Comparison of ENCODE assay signal across 14 mouse cellular contexts in genomic region chr10:120825594-120825993, GRCm38 (mm10).
DNase-seq lines count a peak whose midpoint lies in the region; ATAC-seq and TF ChIP-seq lines count a peak whose summit lies in the region.
"Had no signal": no experiment of that assay in that cellular context is flagged by ENCODE, and none has a peak within 500 bp of the region (broad histone marks: within the 10 kb centered on the region; RNA-seq: fewer than 3 reads in every experiment).

No protein-coding gene starts in this region.

- H3K36me3 ChIP-seq in hindbrain, embryonic 15.5 days = no peaks in the 10 kb centered on the region
- H3K36me3 ChIP-seq in hindbrain, embryonic 10.5 days = no peaks in the 10 kb centered on the region
- no peaks in the 10 kb centered on the region for H3K36me3 ChIP-seq in embryonic facial prominence, embryonic 14.5 days (ENCODE audit: control insufficient read depth, insufficient read depth, low read length)
- no peaks in the 10 kb centered on the region for H3K36me3 ChIP-seq in neural tube, embryonic 14.5 days (ENCODE audit: control insufficient read depth, insufficient read depth, low read length)
- H3K36me3 ChIP-seq: embryonic facial prominence, embryonic 12.5 days; limb, embryonic 15.5 days had no signal

- ATAC-seq in hindbrain, embryonic 15.5 days (ENCODE audit: low FRiP score, low read depth) = no peak
- ATAC-seq in embryonic facial prominence, embryonic 14.5 days (ENCODE audit: low read depth) = no peak
- ATAC-seq in neural tube, embryonic 14.5 days (ENCODE audit: low read depth) = no peak; the same call in 1 of the 2 replicates
- ATAC-seq: intestine, postnatal 0 days had no signal

- peaks cover 5% of the 10 kb centered on the region for H3K4me1 ChIP-seq in hindbrain, embryonic 15.5 days (replicated peaks)
- peaks cover 21% of the 10 kb centered on the region for H3K4me1 ChIP-seq in hindbrain, embryonic 10.5 days (replicated peaks)
- peaks cover 6% of the 10 kb centered on the region for H3K4me1 ChIP-seq in embryonic facial prominence, embryonic 14.5 days (ENCODE audit: control insufficient read depth, insufficient read depth, low read length)
- H3K4me1 ChIP-seq in neural tube, embryonic 14.5 days (ENCODE audit: control insufficient read depth, insufficient read depth, low read length) = 0 out of 2 replicates have a peak, but pooled peaks cover 3% of the 10 kb centered on the region
- H3K4me1 ChIP-seq in cerebellum, adult 2 months (ENCODE audit: control insufficient read depth, insufficient read depth, low read length) = no peaks in the 10 kb centered on the region

- H3K9me3 ChIP-seq in hindbrain, embryonic 15.5 days = no peaks in the 10 kb centered on the region
- H3K9me3 ChIP-seq in hindbrain, embryonic 10.5 days = no peaks in the 10 kb centered on the region
- no peaks in the 10 kb centered on the region for H3K9me3 ChIP-seq in embryonic facial prominence, embryonic 14.5 days (ENCODE audit: control insufficient read depth, low read length)
- no peaks in the 10 kb centered on the region for H3K9me3 ChIP-seq in neural tube, embryonic 14.5 days (ENCODE audit: control insufficient read depth, low read length)
- H3K9me3 ChIP-seq: embryonic facial prominence, embryonic 12.5 days; limb, embryonic 15.5 days had no signal

- TF ChIP-seq CTCF in cerebellum, adult 2 months (IDR thresholded peaks at IDR 0.05; ENCODE audit: borderline replicate concordance, insufficient read depth, low read depth, low read length) = no peak

- H3K9ac ChIP-seq in hindbrain, embryonic 15.5 days = no peak overlapping the region
- H3K9ac ChIP-seq in embryonic facial prominence, embryonic 14.5 days (ENCODE audit: low read depth, low read length) = no peak overlapping the region
- no peak overlapping the region for H3K9ac ChIP-seq in neural tube, embryonic 14.5 days (replicated peaks; ENCODE audit: low read depth, low read length)
- H3K9ac ChIP-seq: embryonic facial prominence, embryonic 12.5 days; limb, embryonic 15.5 days had no signal

- H3K4me2 ChIP-seq in hindbrain, embryonic 15.5 days = peak overlapping the region; percentile 2; the same call in 1 of the 2 replicates
- H3K4me2 ChIP-seq in embryonic facial prominence, embryonic 14.5 days (ENCODE audit: low read depth, low read length) = no peak overlapping the region
- H3K4me2 ChIP-seq in neural tube, embryonic 14.5 days (ENCODE audit: low read depth, low read length) = peak overlapping the region; percentile 3; the same call in 1 of the 2 replicates
- H3K4me2 ChIP-seq: embryonic facial prominence, embryonic 12.5 days; limb, embryonic 15.5 days had no signal

- no peak for TF ChIP-seq POLR2A in cerebellum, adult 2 months (IDR thresholded peaks at IDR 0.05; ENCODE audit: borderline replicate concordance, insufficient read depth, low read length)

- no peak overlapping the region for H3K4me3 ChIP-seq in hindbrain, embryonic 15.5 days
- H3K4me3 ChIP-seq in hindbrain, embryonic 10.5 days = no peak overlapping the region
- no peak overlapping the region for H3K4me3 ChIP-seq in embryonic facial prominence, embryonic 14.5 days (ENCODE audit: low read depth, low read length)
- no peak overlapping the region for H3K4me3 ChIP-seq in neural tube, embryonic 14.5 days (ENCODE audit: low read depth, low read length)
- H3K4me3 ChIP-seq in cerebellum, adult 2 months (replicated peaks; ENCODE audit: insufficient read depth, low read depth, low read length) = no peak overlapping the region
- H3K4me3 ChIP-seq: embryonic facial prominence, embryonic 12.5 days; limb, embryonic 15.5 days had no signal

- WGBS in hindbrain, embryonic 15.5 days = 29% methylated on average over 11 of the region's 11 CpGs
- 68% methylated on average over 11 of the region's 11 CpGs for WGBS in hindbrain, embryonic 10.5 days
- 56% methylated on average over 11 of the region's 11 CpGs for WGBS in embryonic facial prominence, embryonic 14.5 days
- WGBS in neural tube, embryonic 14.5 days = 19% methylated on average over 11 of the region's 11 CpGs
- 34% methylated on average over 11 of the region's 11 CpGs for WGBS in cerebellum, adult 2 months

- no peak overlapping the region for H3K27ac ChIP-seq in hindbrain, embryonic 15.5 days (replicated peaks)
- no peak overlapping the region for H3K27ac ChIP-seq in hindbrain, embryonic 10.5 days
- no peak overlapping the region for H3K27ac ChIP-seq in embryonic facial prominence, embryonic 14.5 days (replicated peaks; ENCODE audit: low read depth, low read length)
- H3K27ac ChIP-seq in neural tube, embryonic 14.5 days (ENCODE audit: low read depth, low read length) = no peak overlapping the region
- no peak overlapping the region for H3K27ac ChIP-seq in cerebellum, adult 2 months (ENCODE audit: insufficient read depth, low read length)
- H3K27ac ChIP-seq: limb, embryonic 15.5 days had no signal

- no peak for DNase-seq in hindbrain, embryonic 10.5 days (ENCODE audit: low spot score)
- peak; percentile 55 for DNase-seq in embryonic facial prominence, embryonic 14.5 days (ENCODE audit: low spot score)
- peak; percentile 18 for DNase-seq in mesoderm, embryonic 11.5 days (ENCODE audit: low read depth, low spot score)
- no peak for DNase-seq in thymus, adult 18-20 months
- DNase-seq in cerebellum, adult 2 months = no peak
- no peak for DNase-seq in spleen, postnatal 4 days (ENCODE audit: low spot score in 2 of 2)
- DNase-seq: adrenal gland, postnatal 25 days; kidney, postnatal 36 days; thymus, adult 2 months had no signal

- no peaks in the 10 kb centered on the region for H3K27me3 ChIP-seq in hindbrain, embryonic 15.5 days
- H3K27me3 ChIP-seq in hindbrain, embryonic 10.5 days (ENCODE audit: insufficient read depth, poor library complexity, severe bottlenecking) = no peaks in the 10 kb centered on the region
- H3K27me3 ChIP-seq in embryonic facial prominence, embryonic 14.5 days (replicated peaks; ENCODE audit: control insufficient read depth, insufficient read depth, low read length) = no peaks in the 10 kb centered on the region
- no peaks in the 10 kb centered on the region for H3K27me3 ChIP-seq in neural tube, embryonic 14.5 days (ENCODE audit: control insufficient read depth, insufficient read depth, low read length)
- no peaks in the 10 kb centered on the region for H3K27me3 ChIP-seq in cerebellum, adult 2 months (ENCODE audit: control insufficient read depth, insufficient read depth, low read length)
- H3K27me3 ChIP-seq: embryonic facial prominence, embryonic 12.5 days; limb, embryonic 15.5 days had no signal

Comparison
In these comparisons a context has a peak if more than half of its experiments do, and no peak if none do; other contexts are left out.
1. DNase-seq: peak in embryonic facial prominence, embryonic 14.5 days (single experiment) and mesoderm, embryonic 11.5 days (single experiment); none in hindbrain, embryonic 10.5 days (single experiment), thymus, adult 18-20 months (0 of 2), cerebellum, adult 2 months (0 of 2) and spleen, postnatal 4 days (0 of 2).